Mouse (Mus musculus): ENCODE measurements at regions not wholly inside any gene's neighbourhood (a gene's known extent, or its start where the extent isn't known, plus 50 kb on each side); places are given as distances from the start of the nearest gene placed in this dataset.

DNA sequence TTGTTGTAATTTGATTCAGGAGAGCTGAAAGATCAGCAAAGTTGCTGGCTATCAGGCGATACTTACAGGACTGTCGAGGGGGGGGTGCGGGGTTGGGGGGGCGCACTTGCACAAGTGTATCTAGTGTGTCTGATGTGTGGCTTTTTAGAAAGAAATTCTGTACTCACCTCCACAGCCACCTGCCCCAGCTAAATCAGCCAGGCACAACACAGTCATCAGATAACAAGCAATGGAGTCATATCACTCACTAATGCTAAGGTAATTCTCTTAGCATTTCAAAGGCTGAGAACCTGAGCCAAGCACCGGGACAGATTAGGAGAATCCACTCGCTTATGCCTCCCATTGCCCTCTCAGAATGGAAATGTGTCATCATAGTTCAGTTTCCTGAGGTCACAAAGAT, 211.8 kb upstream of the Spaca1 start:
- H3K4me1 ChIP-seq (ENCODE audit: control insufficient read depth in 1 of 2, insufficient read depth in 2 of 2, low read length in 2 of 2), result no peaks in the 10 kb centered on the region
- H3K27me3 ChIP-seq (ENCODE audit: control insufficient read depth in 1 of 2, insufficient read depth in 2 of 2, low read length in 2 of 2), result no peaks in the 10 kb centered on the region; a peak in 1 of 4 replicates
- H3K9me3 ChIP-seq (replicated peaks; ENCODE audit: insufficient read depth, low read length), result no peaks in the 10 kb centered on the region
- TF ChIP-seq JUND (IDR thresholded peaks at IDR 0.05; ENCODE audit: low read depth, low read length) (no peak), UBTF (IDR thresholded peaks at IDR 0.05; ENCODE audit: borderline replicate concordance, insufficient read depth, low read depth, low read length) (no peak), TCF12 (IDR thresholded peaks at IDR 0.05; ENCODE audit: low read depth, low read length) (no peak), MXI1 (IDR thresholded peaks at IDR 0.05; ENCODE audit: low read depth, low read length) (no peak), POLR2AphosphoS2 (IDR thresholded peaks at IDR 0.05; ENCODE audit: low read length) (no peak), NELFE (IDR thresholded peaks at IDR 0.05; ENCODE audit: low read depth, low read length) (no peak), HCFC1 (IDR thresholded peaks at IDR 0.05; ENCODE audit: low read depth, low read length) (no peak), ZMIZ1 (IDR thresholded peaks at IDR 0.05; ENCODE audit: low read depth, low read length) (no peak), E2F4 (IDR thresholded peaks at IDR 0.05; ENCODE audit: borderline replicate concordance, low read depth, low read length) (no peak), CHD2 (IDR thresholded peaks at IDR 0.05; ENCODE audit: low read length) (no peak), MAFK (IDR thresholded peaks at IDR 0.05; ENCODE audit: borderline replicate concordance, low read depth, low read length) (no peak), ETS1 (IDR thresholded peaks at IDR 0.05; ENCODE audit: low read depth, low read length) (no peak), ZC3H11A (IDR thresholded peaks at IDR 0.05; ENCODE audit: low read depth, low read length) (no peak), POLR2A (IDR thresholded peaks at IDR 0.05; ENCODE audit: control insufficient read depth in 1 of 2, insufficient read depth in 1 of 2, low read depth in 1 of 2, low read length in 2 of 2, poor library complexity in 1 of 2) (no peak), TBP (IDR thresholded peaks at IDR 0.05; ENCODE audit: low read depth, low read length) (no peak), CHD1 (IDR thresholded peaks at IDR 0.05; ENCODE audit: low read depth, low read length) (no peak), NRF1 (IDR thresholded peaks at IDR 0.05; ENCODE audit: insufficient read depth, low read depth, low read length, poor library complexity, severe bottlenecking) (no peak)
- DNase-seq (ENCODE audit: low read depth, low spot score), result no peak
- H3K79me2 ChIP-seq (ENCODE audit: control insufficient read depth, insufficient read depth, low read length, poor library complexity), result no peaks in the 10 kb centered on the region
- no peak overlapping the region for H3K4me3 ChIP-seq (ENCODE audit: control insufficient read depth in 1 of 2, insufficient read depth in 1 of 2, low read depth in 2 of 2, low read length in 2 of 2)
- no peak overlapping the region for H3K9ac ChIP-seq (ENCODE audit: control insufficient read depth, low read depth, low read length, poor library complexity, severe bottlenecking)
- H3K27ac ChIP-seq (ENCODE audit: control insufficient read depth, low read depth, low read length), result no peak overlapping the region
- H3K36me3 ChIP-seq (ENCODE audit: control insufficient read depth in 1 of 2, insufficient read depth in 2 of 2, low read length in 2 of 2), result no peaks in the 10 kb centered on the region

DNA sequence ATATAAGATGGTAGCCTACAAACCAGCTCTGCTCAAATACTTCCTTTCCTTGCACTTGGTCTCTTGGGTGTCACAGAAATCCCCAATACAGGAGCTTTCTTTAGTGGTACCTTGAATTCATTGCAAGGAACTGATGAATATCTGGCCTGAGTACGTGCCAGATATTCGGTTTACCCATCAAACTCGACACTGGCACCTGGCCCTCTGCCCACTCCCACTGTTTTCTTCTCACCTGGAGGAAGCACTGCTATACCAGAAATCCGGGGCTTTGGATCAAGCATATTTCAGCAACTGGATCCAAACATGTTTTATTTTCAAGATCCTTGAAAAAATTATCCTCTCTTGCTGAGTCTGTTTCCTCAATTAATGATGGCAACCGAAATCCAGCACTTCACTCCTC, 214.4 kb upstream of the Spaca1 start:
- H3K4me1 ChIP-seq (ENCODE audit: control insufficient read depth in 1 of 2, insufficient read depth in 2 of 2, low read length in 2 of 2), result no peaks in the 10 kb centered on the region
- no peaks in the 10 kb centered on the region for H3K79me2 ChIP-seq (ENCODE audit: control insufficient read depth, insufficient read depth, low read length, poor library complexity)
- no peak for DNase-seq (ENCODE audit: low read depth, low spot score)
- H3K9me3 ChIP-seq (replicated peaks; ENCODE audit: insufficient read depth, low read length), result no peaks in the 10 kb centered on the region
- TF ChIP-seq NRF1 (IDR thresholded peaks at IDR 0.05; ENCODE audit: insufficient read depth, low read depth, low read length, poor library complexity, severe bottlenecking) (no peak), MYC (IDR thresholded peaks at IDR 0.05; ENCODE audit: low read depth, low read length) (no peak), JUND (IDR thresholded peaks at IDR 0.05; ENCODE audit: low read depth, low read length) (no peak), MEF2A (IDR thresholded peaks at IDR 0.05; ENCODE audit: extremely low read depth, insufficient replicate concordance, low read depth, low read length, poor library complexity, severe bottlenecking) (no peak), MXI1 (IDR thresholded peaks at IDR 0.05; ENCODE audit: low read depth, low read length) (no peak), USF1 (IDR thresholded peaks at IDR 0.05; ENCODE audit: low read depth, low read length) (no peak)
- no peaks in the 10 kb centered on the region for H3K36me3 ChIP-seq (ENCODE audit: control insufficient read depth in 1 of 2, insufficient read depth in 2 of 2, low read length in 2 of 2)
- peaks cover 0 to 2% of the 10 kb centered on the region in 2 experiments; a peak in 2 of 4 replicates for H3K27me3 ChIP-seq (ENCODE audit: control insufficient read depth in 1 of 2, insufficient read depth in 2 of 2, low read length in 2 of 2)
- no peak overlapping the region for H3K27ac ChIP-seq (ENCODE audit: control insufficient read depth, low read depth, low read length)
- H3K4me3 ChIP-seq (ENCODE audit: control insufficient read depth in 1 of 2, insufficient read depth in 1 of 2, low read depth in 2 of 2, low read length in 2 of 2), result no peak overlapping the region
- no peak overlapping the region for H3K9ac ChIP-seq (ENCODE audit: control insufficient read depth, low read depth, low read length, poor library complexity, severe bottlenecking)
